In the genomic region with DNA sequence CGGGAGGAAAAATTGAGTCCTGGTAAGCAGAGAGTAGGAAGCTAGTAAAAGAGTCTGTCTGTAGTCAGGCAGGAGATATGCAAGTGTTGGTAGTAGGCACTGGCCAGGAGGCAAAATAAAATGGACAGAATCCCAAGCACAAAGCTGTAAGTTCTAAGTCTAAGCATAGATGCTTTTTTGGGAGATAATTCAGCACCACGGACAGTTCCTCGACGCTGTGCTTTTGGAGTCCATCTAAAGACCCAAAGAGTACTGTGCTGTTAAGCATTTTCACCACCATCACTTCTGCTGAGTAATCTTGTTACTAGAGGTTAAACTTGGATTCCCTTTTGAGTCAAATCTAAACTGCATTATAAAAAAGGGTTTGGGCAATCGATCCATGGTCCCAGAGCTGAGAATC, we compare ENCODE assay signal across 11 mouse cellular contexts.
DNase-seq lines count a peak whose midpoint lies in the region; ATAC-seq lines count a peak whose summit lies in the region.
"Had no signal": no experiment of that assay in that cellular context is flagged by ENCODE, and none has a peak within 500 bp of the region (broad histone marks: within the 10 kb centered on the region; RNA-seq: fewer than 3 reads in every experiment).

No protein-coding gene starts in this region.

- no peak for ATAC-seq in CD4-positive, CD25-positive, alpha-beta regulatory T cell, adult 4 months
- no peak for ATAC-seq in cerebellum, adult (ENCODE audit: insufficient number of reproducible peaks, low FRiP score, low TSS enrichment)

- no peak overlapping the region for H3K4me3 ChIP-seq in embryonic facial prominence, embryonic 10.5 days
- H3K4me3 ChIP-seq: lung, embryonic 15.5 days had no signal

- DNase-seq in heart, postnatal 14 days, result peak; percentile 3 to 9
- DNase-seq in heart, adult 8-10 months (ENCODE audit: low spot score), result no peak
- DNase-seq in testis, postnatal 10 days (ENCODE audit: low spot score), result peak; percentile 45
- DNase-seq in testis, postnatal 14 days (ENCODE audit: low spot score), result no peak
- DNase-seq in embryonic facial prominence, embryonic 10.5 days (ENCODE audit: low spot score), result peak; percentile 54
- DNase-seq in right cerebral cortex, adult 2 months (ENCODE audit: low spot score in 2 of 2), result no peak
- DNase-seq: cerebellum, postnatal 10 days; gastrocnemius, postnatal 25 days had no signal

- H3K27ac ChIP-seq in embryonic facial prominence, embryonic 10.5 days (replicated peaks), result no peak overlapping the region
- H3K27ac ChIP-seq: lung, embryonic 15.5 days had no signal

- no peaks in the 10 kb centered on the region for H3K9me3 ChIP-seq in embryonic facial prominence, embryonic 10.5 days
- H3K9me3 ChIP-seq: lung, embryonic 15.5 days had no signal

- intact Hi-C loops in heart, postnatal 14 days (cut with DNase I), result no loop called here

- 37% methylated on average over 5 of the region's 5 CpGs for WGBS in embryonic facial prominence, embryonic 10.5 days

- H3K4me1 ChIP-seq in embryonic facial prominence, embryonic 10.5 days, result no peaks in the 10 kb centered on the region
- H3K4me1 ChIP-seq: lung, embryonic 15.5 days had no signal

- no peaks in the 10 kb centered on the region for H3K36me3 ChIP-seq in embryonic facial prominence, embryonic 10.5 days (replicated peaks)
- H3K36me3 ChIP-seq: lung, embryonic 15.5 days had no signal

- no peaks in the 10 kb centered on the region for H3K27me3 ChIP-seq in embryonic facial prominence, embryonic 10.5 days (replicated peaks; ENCODE audit: low read depth, poor library complexity, severe bottlenecking)
- H3K27me3 ChIP-seq: lung, embryonic 15.5 days had no signal

Comparison
In these comparisons a context has a peak if more than half of its experiments do, and no peak if none do; other contexts are left out.
1. DNase-seq: peak in heart, postnatal 14 days (2 of 2), testis, postnatal 10 days (single experiment) and embryonic facial prominence, embryonic 10.5 days (single experiment); none in heart, adult 8-10 months (single experiment), testis, postnatal 14 days (single experiment) and right cerebral cortex, adult 2 months (0 of 2).